Mouse (Mus musculus): ENCODE results near the gene B230118H07Rik.

DNA sequence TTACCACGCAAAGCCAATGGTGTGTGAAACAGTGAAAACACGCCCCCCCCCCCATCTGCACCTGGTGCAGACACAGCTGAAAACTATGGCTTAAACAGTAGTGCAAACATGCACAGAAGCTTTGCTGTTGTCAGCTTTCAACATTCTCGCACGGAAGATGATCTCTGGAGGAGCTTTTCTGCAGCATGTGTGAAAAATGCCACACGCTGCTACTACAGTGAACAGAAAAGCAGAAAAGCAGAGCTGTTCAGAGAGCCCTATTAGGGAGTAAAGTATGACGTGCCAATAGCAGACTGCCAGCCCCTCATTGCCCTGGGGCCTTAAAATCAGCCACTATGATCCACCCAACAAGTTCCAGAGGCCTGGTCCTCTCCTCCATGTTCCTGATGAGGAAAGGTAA, 86.1 kb downstream of the B230118H07Rik start:
- no peak for TF ChIP-seq CTCF (IDR thresholded peaks at IDR 0.05; ENCODE audit: low read depth, low read length)
- TF ChIP-seq GATA1 (IDR thresholded peaks at IDR 0.05; ENCODE audit: borderline replicate concordance, low read length): no peak
- no peak for TF ChIP-seq TAL1 (conservative IDR thresholded peaks at IDR 0.05; ENCODE audit: low read depth, low read length)
- TF ChIP-seq POLR2AphosphoS5 (IDR thresholded peaks at IDR 0.05; ENCODE audit: insufficient replicate concordance, low read depth, low read length): no peak

Measured in G1E (cell line).